Mouse (Mus musculus): ENCODE measurements around the gene Nmi. TPM values are rescaled to one million over a fixed set of nuclear protein-coding genes. Genes with fewer than 3 reads are reported as not detected.

Gene Nmi
- total and polyA plus RNA-seq, 3 experiments, result 37.8 to 60.1 (median 51.9) TPM

DNA sequence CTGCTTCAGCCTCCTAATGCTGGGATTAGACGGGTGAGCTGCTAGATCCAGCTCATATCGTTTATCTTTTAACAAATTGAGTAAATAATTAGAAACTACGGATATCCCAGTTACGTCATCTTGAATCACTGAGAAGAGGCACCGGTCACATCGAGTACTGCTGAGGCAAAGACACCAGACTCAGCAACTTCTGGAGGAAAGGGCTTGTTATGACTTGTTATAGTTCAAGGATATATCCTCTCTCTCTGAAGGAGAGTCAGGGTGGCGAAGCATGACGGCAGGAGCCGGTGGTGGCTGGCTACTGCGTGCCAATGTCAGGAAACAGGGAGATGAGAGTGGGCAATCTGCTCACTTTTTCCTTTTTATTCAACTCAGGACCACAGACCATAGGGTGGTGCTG, 11.9 kb upstream of the Nmi start:
- Histone ChIP-seq H3K36me3 (replicated peaks in 1 of 2; ENCODE audit: control insufficient read depth in 1 of 2, insufficient read depth in 1 of 2, low read length in 1 of 2) (no peaks in the 10 kb centered on the region), H3K27me3 (replicated peaks) (no peaks in the 10 kb centered on the region), H3K4me3 (replicated peaks in 1 of 3; ENCODE audit: low read depth in 2 of 3, low read length in 2 of 3, poor library complexity in 1 of 3) (no peak overlapping the region), H3K4me2 (ENCODE audit: insufficient read depth, low read depth, poor library complexity, severe bottlenecking) (no peak overlapping the region), H3K79me2 (replicated peaks; ENCODE audit: control insufficient read depth, extremely low read depth, insufficient read depth, poor library complexity, severe bottlenecking) (no peaks in the 10 kb centered on the region), H3K9ac (ENCODE audit: insufficient read depth, low read depth) (no peak overlapping the region), H3K27ac (ENCODE audit: insufficient read depth, low read depth) (no peak overlapping the region), H3K9me3 (replicated peaks; ENCODE audit: low read length) (no peaks in the 10 kb centered on the region), H3K4me1 (ENCODE audit: control insufficient read depth in 1 of 2, insufficient read depth in 2 of 2) (0 out of 4 replicates have a peak, but pooled peaks cover 0 to 3% of the 10 kb centered on the region in 2 experiments)
- in situ Hi-C loops (cut with MboI; ENCODE audit: low pct_ligation_motif_present, low pct_unique_long_range_greater_than_20kb, low sequenced_read_pairs) (no loop called here), dilution Hi-C loops (cut with MboI; ENCODE audit: extremely low pct_ligation_motif_present, extremely low pct_unique_long_range_greater_than_20kb, low sequenced_read_pairs) (no loop called here)
- TF ChIP-seq POLR2AphosphoS2 (IDR thresholded peaks at IDR 0.05; ENCODE audit: low read depth, low read length), result no peak
- no peak for DNase-seq (ENCODE audit: extremely low read depth)

DNA sequence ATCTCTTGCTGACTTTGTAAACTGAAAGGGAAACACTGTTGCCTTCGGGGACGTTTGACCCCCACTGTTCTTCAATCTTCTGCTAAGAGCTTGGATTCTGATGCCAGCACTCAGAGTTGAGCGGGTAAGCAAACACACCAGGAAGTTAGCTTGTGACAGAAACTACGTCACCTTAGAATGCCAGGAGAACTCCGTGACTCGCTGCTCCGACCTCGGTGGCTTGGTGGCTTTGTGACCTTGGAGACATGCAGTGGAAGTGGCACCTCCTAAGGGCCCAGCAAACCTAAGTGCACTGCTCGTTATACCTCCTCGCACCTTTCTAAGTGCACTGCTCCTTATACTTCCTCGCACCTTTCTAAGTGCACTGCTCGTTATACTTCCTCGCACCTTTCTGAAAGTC, 9.0 kb upstream of the Nmi start:
- TF ChIP-seq ELF1 (IDR thresholded peaks at IDR 0.05; ENCODE audit: low read depth, low read length) (no peak), TCF12 (IDR thresholded peaks at IDR 0.05; ENCODE audit: low read depth, low read length) (no peak), ZKSCAN1 (IDR thresholded peaks at IDR 0.05; ENCODE audit: borderline replicate concordance, low read depth, low read length) (no peak), USF2 (conservative IDR thresholded peaks at IDR 0.05; ENCODE audit: low read depth, low read length) (no peak), HCFC1 (IDR thresholded peaks at IDR 0.05; ENCODE audit: low read depth, low read length) (no peak), MYC (IDR thresholded peaks at IDR 0.05; ENCODE audit: low read depth, low read length) (no peak), EP300 (IDR thresholded peaks at IDR 0.05; ENCODE audit: low read length) (no peak), MEF2A (IDR thresholded peaks at IDR 0.05; ENCODE audit: borderline replicate concordance, low read depth, low read length) (no peak), CHD2 (IDR thresholded peaks at IDR 0.05; ENCODE audit: low read length) (no peak), MAX (IDR thresholded peaks at IDR 0.05; ENCODE audit: low read length) (no peak), CTCF (conservative IDR thresholded peaks at IDR 0.05 in 1 of 2, IDR thresholded peaks at IDR 0.05 in 1 of 2; ENCODE audit: low read depth in 2 of 2, low read length in 2 of 2) (no peak), KAT2A (IDR thresholded peaks at IDR 0.05; ENCODE audit: insufficient replicate concordance, low read length) (no peak)
- H3K9ac ChIP-seq (ENCODE audit: insufficient read depth, low read depth), result no peak overlapping the region
- in situ Hi-C loops (cut with MboI; ENCODE audit: low pct_ligation_motif_present, low pct_unique_long_range_greater_than_20kb, low sequenced_read_pairs) (no loop called here), dilution Hi-C loops (cut with MboI; ENCODE audit: extremely low pct_ligation_motif_present, extremely low pct_unique_long_range_greater_than_20kb, low sequenced_read_pairs) (no loop called here)
- no peaks in the 10 kb centered on the region for H3K27me3 ChIP-seq (replicated peaks)
- 0 out of 4 replicates have a peak, but pooled peaks cover 0 to 3% of the 10 kb centered on the region in 2 experiments for H3K4me1 ChIP-seq (ENCODE audit: control insufficient read depth in 1 of 2, insufficient read depth in 2 of 2)
- H3K4me3 ChIP-seq (replicated peaks in 1 of 3; ENCODE audit: low read depth in 2 of 3, low read length in 2 of 3, poor library complexity in 1 of 3), result no peak overlapping the region
- no peaks in the 10 kb centered on the region for H3K36me3 ChIP-seq (replicated peaks in 1 of 2; ENCODE audit: control insufficient read depth in 1 of 2, insufficient read depth in 1 of 2, low read length in 1 of 2)
- H3K9me3 ChIP-seq (replicated peaks; ENCODE audit: low read length), result peaks cover 3% of the 10 kb centered on the region
- DNase-seq (ENCODE audit: extremely low read depth), result no peak
- H3K79me2 ChIP-seq (replicated peaks; ENCODE audit: control insufficient read depth, extremely low read depth, insufficient read depth, poor library complexity, severe bottlenecking), result no peaks in the 10 kb centered on the region
- H3K4me2 ChIP-seq (ENCODE audit: insufficient read depth, low read depth, poor library complexity, severe bottlenecking), result no peak overlapping the region
- no peak overlapping the region for H3K27ac ChIP-seq (ENCODE audit: insufficient read depth, low read depth)

DNA sequence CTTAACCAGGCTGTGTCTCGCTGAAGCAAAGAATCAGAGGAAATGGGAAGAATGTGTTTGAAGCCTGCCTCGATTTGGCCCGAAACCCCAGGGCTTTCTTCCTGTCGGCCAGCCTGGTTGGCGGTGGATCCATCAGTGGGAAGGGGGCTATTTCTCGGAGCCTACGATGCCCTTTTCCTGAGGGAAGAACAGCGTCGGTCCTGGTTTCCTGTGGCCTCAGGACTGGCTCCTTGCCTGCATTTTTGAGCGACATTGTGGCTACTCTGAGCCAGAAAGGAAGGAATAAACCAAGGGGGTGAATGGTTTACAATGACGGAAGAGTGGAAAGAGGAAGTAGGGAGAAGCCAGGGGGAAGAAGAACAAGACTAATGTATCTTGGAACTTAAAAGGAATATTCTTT, 8.3 kb upstream of the Nmi start:
- no peak for TF ChIP-seq NRF1 (IDR thresholded peaks at IDR 0.05; ENCODE audit: low read depth, low read length)
- TF ChIP-seq SIN3A (IDR thresholded peaks at IDR 0.05; ENCODE audit: low read length), result no peak
- TF ChIP-seq UBTF (IDR thresholded peaks at IDR 0.05; ENCODE audit: low read depth, low read length), result no peak
- no peak for TF ChIP-seq MEF2A (IDR thresholded peaks at IDR 0.05; ENCODE audit: borderline replicate concordance, low read depth, low read length)
- no peak for TF ChIP-seq POLR2A (IDR thresholded peaks at IDR 0.05; ENCODE audit: low read depth, low read length)
- TF ChIP-seq CTCF (conservative IDR thresholded peaks at IDR 0.05 in 1 of 2, IDR thresholded peaks at IDR 0.05 in 1 of 2; ENCODE audit: low read depth in 2 of 2, low read length in 2 of 2), result no peak
- no peak for TF ChIP-seq ZKSCAN1 (IDR thresholded peaks at IDR 0.05; ENCODE audit: borderline replicate concordance, low read depth, low read length)
- no peak for TF ChIP-seq MYC (IDR thresholded peaks at IDR 0.05; ENCODE audit: low read depth, low read length)
- no peak for TF ChIP-seq USF2 (conservative IDR thresholded peaks at IDR 0.05; ENCODE audit: low read depth, low read length)
- no peak for TF ChIP-seq MAX (IDR thresholded peaks at IDR 0.05; ENCODE audit: low read length)
- TF ChIP-seq JUN (IDR thresholded peaks at IDR 0.05; ENCODE audit: insufficient read depth, low read depth, low read length), result no peak
- TF ChIP-seq USF1 (IDR thresholded peaks at IDR 0.05; ENCODE audit: low read depth, low read length), result no peak
- TF ChIP-seq SMC3 (IDR thresholded peaks at IDR 0.05; ENCODE audit: low read depth, low read length), result no peak
- TF ChIP-seq ELF1 (IDR thresholded peaks at IDR 0.05; ENCODE audit: low read depth, low read length), result no peak
- TF ChIP-seq ZMIZ1 (IDR thresholded peaks at IDR 0.05; ENCODE audit: low read depth, low read length), result no peak
- no peak for TF ChIP-seq MAZ (IDR thresholded peaks at IDR 0.05; ENCODE audit: low read depth, low read length)
- TF ChIP-seq CHD1 (IDR thresholded peaks at IDR 0.05; ENCODE audit: low read depth, low read length), result no peak
- TF ChIP-seq MAFK (IDR thresholded peaks at IDR 0.05; ENCODE audit: insufficient replicate concordance, low read length), result no peak
- TF ChIP-seq JUND (conservative IDR thresholded peaks at IDR 0.05; ENCODE audit: low read depth, low read length), result no peak
- TF ChIP-seq POLR2AphosphoS2 (IDR thresholded peaks at IDR 0.05; ENCODE audit: low read depth, low read length), result no peak
- H3K27ac ChIP-seq (ENCODE audit: insufficient read depth, low read depth), result no peak overlapping the region
- peaks cover 3% of the 10 kb centered on the region for H3K9me3 ChIP-seq (replicated peaks; ENCODE audit: low read length)
- in situ Hi-C loops (cut with MboI; ENCODE audit: low pct_ligation_motif_present, low pct_unique_long_range_greater_than_20kb, low sequenced_read_pairs) (no loop called here), dilution Hi-C loops (cut with MboI; ENCODE audit: extremely low pct_ligation_motif_present, extremely low pct_unique_long_range_greater_than_20kb, low sequenced_read_pairs) (no loop called here)
- no peak overlapping the region for H3K4me3 ChIP-seq (replicated peaks in 1 of 3; ENCODE audit: low read depth in 2 of 3, low read length in 2 of 3, poor library complexity in 1 of 3)
- H3K9ac ChIP-seq (ENCODE audit: insufficient read depth, low read depth), result no peak overlapping the region
- H3K27me3 ChIP-seq (replicated peaks), result no peaks in the 10 kb centered on the region
- DNase-seq (ENCODE audit: extremely low read depth), result no peak
- no peaks in the 10 kb centered on the region for H3K36me3 ChIP-seq (replicated peaks in 1 of 2; ENCODE audit: control insufficient read depth in 1 of 2, insufficient read depth in 1 of 2, low read length in 1 of 2)
- no peaks in the 10 kb centered on the region for H3K79me2 ChIP-seq (replicated peaks; ENCODE audit: control insufficient read depth, extremely low read depth, insufficient read depth, poor library complexity, severe bottlenecking)
- H3K4me1 ChIP-seq (ENCODE audit: control insufficient read depth in 1 of 2, insufficient read depth in 2 of 2), result 0 out of 4 replicates have a peak, but pooled peaks cover 0 to 3% of the 10 kb centered on the region in 2 experiments
- no peak overlapping the region for H3K4me2 ChIP-seq (ENCODE audit: insufficient read depth, low read depth, poor library complexity, severe bottlenecking)
